Mouse (Mus musculus) CH12.LX (cell line): ENCODE measurements at regions not wholly inside any gene's neighbourhood (a gene's known extent, or its start where the extent isn't known, plus 50 kb on each side); places are given as distances from the start of the nearest gene placed in this dataset.

Source experiments
- CHD2 ChIP-seq: IDR thresholded peaks from 2 replicates; pipeline ENCODE4 v1.6.1; 2011; ENCODE audit warnings: low read length, improper control_type of control experiment
- CTCF ChIP-seq, 2 experiments: IDR thresholded peaks in 1 of 2; conservative IDR thresholded peaks in 1 of 2; 2 replicates each; pipeline ENCODE4 v1.5.1; 2011 to 2012; ENCODE audit warnings: low read depth in 2 of 2, low read length in 2 of 2, improper control_type of control experiment in 1 of 2, inconsistent platforms in 1 of 2, mild to moderate bottlenecking in 1 of 2, moderate library complexity in 1 of 2
- EP300 ChIP-seq: IDR thresholded peaks from 2 replicates; pipeline ENCODE4 v1.6.1; 2011; ENCODE audit warnings: low read length, improper control_type of control experiment
- JUN ChIP-seq: IDR thresholded peaks from 2 replicates; pipeline ENCODE4 v1.6.1; 2011; ENCODE audit warnings: low read depth, mild to moderate bottlenecking, low read length, improper control_type of control experiment, moderate library complexity; ENCODE audit not compliant: insufficient read depth
- MAX ChIP-seq: IDR thresholded peaks from 2 replicates; pipeline ENCODE4 v1.6.1; 2011; ENCODE audit warnings: low read length, improper control_type of control experiment
- MXI1 ChIP-seq: IDR thresholded peaks from 2 replicates; pipeline ENCODE4 v1.6.1; 2011; ENCODE audit warnings: mild to moderate bottlenecking, low read depth, low read length, improper control_type of control experiment
- POLR2A ChIP-seq: IDR thresholded peaks from 2 replicates; pipeline ENCODE4 v1.6.1; 2011; ENCODE audit warnings: low read depth, mild to moderate bottlenecking, improper control_type of control experiment, low read length
- POLR2AphosphoS2 ChIP-seq: IDR thresholded peaks from 2 replicates; pipeline ENCODE4 v1.6.1; 2011; ENCODE audit warnings: low read depth, low read length, improper control_type of control experiment
- RAD21 ChIP-seq: IDR thresholded peaks from 2 replicates; pipeline ENCODE4 v1.6.1; 2011; ENCODE audit warnings: low read depth, mild to moderate bottlenecking, low read length, improper control_type of control experiment, moderate library complexity

DNA sequence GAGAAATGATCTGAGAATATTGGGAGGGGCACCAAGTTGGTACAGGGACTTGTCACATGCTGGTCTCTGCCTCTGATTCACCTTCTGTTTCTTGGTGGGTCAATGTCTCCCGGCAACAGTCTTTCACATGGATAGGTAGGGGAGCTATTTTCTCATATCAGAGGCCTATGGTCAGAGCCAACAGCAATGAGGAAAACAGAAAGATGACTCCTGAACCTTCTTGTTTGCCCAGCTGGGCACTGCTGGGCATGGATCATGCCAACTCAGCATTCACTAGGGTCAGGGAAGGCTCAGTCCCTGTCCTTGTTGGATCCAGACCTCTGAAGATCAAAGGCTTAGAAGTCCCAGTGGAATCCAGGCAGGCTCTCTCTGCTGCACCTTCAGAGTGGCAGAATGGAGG is 56.1 kb downstream of the Cyp2d40 start:
- TF ChIP-seq POLR2A: no peak
- no peak for TF ChIP-seq MXI1
- no peak for TF ChIP-seq RAD21
- no peak for TF ChIP-seq CTCF (conservative IDR thresholded peaks at IDR 0.05 in 1 of 2, IDR thresholded peaks at IDR 0.05 in 1 of 2; ENCODE audit: low read depth in 2 of 2, low read length in 2 of 2)
- TF ChIP-seq CHD2: no peak
- TF ChIP-seq JUN: no peak
- TF ChIP-seq MAX: no peak
- TF ChIP-seq POLR2AphosphoS2: no peak
- TF ChIP-seq EP300: no peak
